In genomic region chr7:113369620-113370340, GRCm38 (mm10) we compare ENCODE assay signal across 7 mouse cellular contexts. TPM values are rescaled to one million over a fixed set of nuclear protein-coding genes. Genes with fewer than 3 reads are reported as not detected.
DNase-seq lines count a peak whose midpoint lies in the region; TF ChIP-seq lines count a peak whose summit lies in the region.

No protein-coding gene starts in this region.

- WGBS in small intestine, adult 2 months: under 1% methylated on average over 44 of the region's 44 CpGs

- 0 out of 2 replicates have a peak, but pooled peaks have one; percentile 1 for TF ChIP-seq POLR2A in small intestine, adult 2 months (IDR thresholded peaks at IDR 0.05; ENCODE audit: low read depth, low read length)

- 0 out of 2 replicates have a peak, but pooled peaks cover 2% of the 10 kb centered on the region for H3K4me1 ChIP-seq in small intestine, adult 2 months (ENCODE audit: control insufficient read depth, insufficient read depth, insufficient read length, low read length)

- peak; percentile 79 for DNase-seq in T-cell, adult 2 months (ENCODE audit: low spot score)
- peak; percentile 63 for DNase-seq in cerebellum, postnatal 36 days
- DNase-seq in gastrocnemius, adult 18-20 months (ENCODE audit: low spot score): peak; percentile 74
- DNase-seq in hindlimb bud, embryonic 11.5 days (ENCODE audit: extremely low spot score, low read depth, low spot score): peak; percentile 22
- peak; percentile 78 to 81 for DNase-seq in left cerebral cortex, postnatal 36 days (ENCODE audit: low spot score in 2 of 2)
- DNase-seq in mesoderm, embryonic 11.5 days (ENCODE audit: low read depth, low spot score): peak; percentile 68

- H3K27ac ChIP-seq in small intestine, adult 2 months (ENCODE audit: insufficient read depth, low read depth, low read length): 0 out of 2 replicates have a peak overlapping the region, but pooled peaks have one; percentile 3

- intact Hi-C loops in left cerebral cortex, postnatal 36 days (cut with DNase I): loop anchor here (10.0 kb wide), 2 partner anchors 65 to 145 kb away; partner anchors contain the start of gene Far1

- TF ChIP-seq CTCF in small intestine, adult 2 months (IDR thresholded peaks at IDR 0.05; ENCODE audit: extremely low read depth, insufficient read length, insufficient replicate concordance, low read depth, low read length): no peak

- peak overlapping the region; percentile 85 for H3K4me3 ChIP-seq in small intestine, adult 2 months (ENCODE audit: low read depth, low read length)

- no peaks in the 10 kb centered on the region; the same call in 1 of the 2 replicates for H3K36me3 ChIP-seq in small intestine, adult 2 months (ENCODE audit: control insufficient read depth, insufficient read depth, low read length)

- no peaks in the 10 kb centered on the region for H3K27me3 ChIP-seq in small intestine, adult 2 months (ENCODE audit: control insufficient read depth, insufficient read depth, low read length)

RNA-seq across cellular contexts. Expression of gene Btbd10, which starts 0.6 kb away (rescaled TPM):
- 1 to 10 TPM; 6.8 to 8.9 TPM for total RNA-seq in gastrocnemius, adult 18-20 months (2021)
- total RNA-seq in left cerebral cortex, postnatal 36 days (2021): 100 to 1,000 TPM in 1 of 2 experiments, 10 to 100 TPM in 1; 92.2 to 100 TPM
- polyA plus RNA-seq in small intestine, adult 2 months (2012; rRNA removed): 2.0 and 2.9 TPM in 2 replicates

RNA-seq across cellular contexts. Expression of gene Pth, which starts 18.6 kb away (rescaled TPM):
- total RNA-seq in gastrocnemius, adult 18-20 months (2021): not detected
- total RNA-seq in left cerebral cortex, postnatal 36 days (2021): not detected
- not detected in 2 replicates for polyA plus RNA-seq in small intestine, adult 2 months (2012; rRNA removed)

Comparison
In these comparisons a context has a peak if more than half of its experiments do, and no peak if none do; other contexts are left out.
1. Peak in every context shown above with its lines: DNase-seq, H3K4me3 ChIP-seq and H3K27ac ChIP-seq.
2. DNase-seq: peak in every context shown above with its lines; median percentile 80 in left cerebral cortex, postnatal 36 days; 79 in T-cell, adult 2 months; 74 in gastrocnemius, adult 18-20 months; 68 in mesoderm, embryonic 11.5 days; 63 in cerebellum, postnatal 36 days; 22 in hindlimb bud, embryonic 11.5 days.
3. RNA of gene Btbd10, which starts 0.6 kb away (total RNA-seq): 92.2 to 100 TPM in left cerebral cortex, postnatal 36 days; 6.8 to 8.9 TPM in gastrocnemius, adult 18-20 months; every median in the first group is over 4 times any median in the second.